Mouse (Mus musculus): ENCODE data around the gene Ear1.
"Not testable (repeated sequence)": the region's sequence is repeated elsewhere in the genome, so short reads cannot be mapped to it uniquely, and the experiment has no call there.

The Ear1 gene

DNA sequence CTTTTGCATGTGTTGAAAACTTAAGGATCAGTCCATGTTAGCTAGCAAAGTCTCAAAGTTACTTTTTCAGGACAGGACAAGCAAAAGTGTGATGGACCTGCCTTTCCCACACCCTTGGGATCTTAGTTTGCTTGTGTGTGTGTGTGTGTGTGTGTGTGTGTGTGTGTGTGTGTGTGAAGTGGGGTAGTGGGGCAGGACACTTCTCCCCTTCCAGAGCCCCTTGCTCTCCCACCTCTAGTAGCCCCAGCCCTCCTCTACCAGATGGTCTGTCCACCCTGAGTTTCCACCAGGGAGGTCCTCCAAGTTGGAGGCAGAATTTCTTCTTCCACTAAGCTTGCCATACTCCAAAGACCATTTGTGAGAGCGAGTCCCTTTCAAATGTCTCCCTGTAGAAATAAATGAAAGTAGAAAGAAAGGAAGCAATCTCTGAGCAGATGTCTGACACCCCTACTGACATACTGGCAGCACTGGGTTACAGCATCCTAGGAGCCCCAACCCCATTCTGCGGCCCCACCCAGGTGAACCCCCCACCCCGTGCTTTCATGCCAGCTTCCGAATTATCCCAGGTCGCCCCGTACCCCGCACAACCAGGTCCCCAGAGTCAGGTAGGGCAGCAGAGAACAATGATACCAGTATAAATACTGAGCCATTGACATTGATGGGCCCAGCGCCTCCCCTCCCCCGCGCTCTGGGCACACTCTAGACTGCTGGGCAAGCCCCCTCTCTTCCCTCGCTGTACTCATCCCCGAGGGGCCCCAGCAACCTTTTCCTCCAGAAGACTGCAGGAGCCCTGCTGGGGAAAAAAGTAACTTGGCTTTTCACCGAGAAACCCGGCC, 79.0 kb downstream of the Ear1 start:
- no peak for DNase-seq (ENCODE audit: low spot score)

DNA sequence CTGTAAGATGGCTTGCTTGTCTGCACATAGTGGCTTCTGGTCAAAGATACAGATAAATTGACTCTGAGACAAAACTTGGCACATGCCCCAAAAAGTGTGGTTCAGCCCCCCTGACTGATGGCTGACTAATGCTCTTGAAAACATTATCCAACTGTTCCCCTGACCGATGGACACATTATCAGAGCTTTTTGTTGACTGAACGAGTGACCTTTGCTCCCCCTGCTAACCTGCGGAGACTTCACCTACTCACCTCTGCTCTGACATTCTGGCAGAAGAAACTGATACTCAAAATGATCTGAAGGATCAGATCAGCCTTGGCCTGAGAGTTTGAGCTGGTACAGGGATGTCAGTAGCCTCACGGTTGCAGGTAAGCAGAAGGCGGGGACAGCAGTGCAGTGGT, 81.5 kb downstream of the Ear1 start:
- DNase-seq (ENCODE audit: low spot score) = not testable (repeated sequence)

DNA sequence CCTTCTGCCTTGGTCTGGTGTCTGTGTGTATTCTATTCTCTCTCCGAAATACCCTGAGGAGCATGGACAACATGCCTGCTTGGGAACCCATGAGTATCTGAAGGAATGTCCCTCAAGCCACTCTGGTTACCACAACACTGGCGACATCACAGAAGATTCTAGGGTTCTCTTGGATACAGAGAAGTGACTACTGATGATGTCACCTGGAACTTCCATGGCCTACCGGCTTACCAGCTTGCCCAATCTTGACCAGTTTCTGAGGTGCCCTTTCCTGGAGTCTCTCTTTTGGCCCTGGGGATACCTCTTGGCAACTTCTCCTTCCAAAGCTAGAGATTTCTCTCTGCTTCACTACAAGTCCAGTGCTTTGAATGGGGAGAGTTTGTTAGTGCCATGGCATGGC, 90.7 kb downstream of the Ear1 start, which contains the start of gene Gm8180:
Gene Gm8180 (minus strand): TSS at position 101 of the 400 bp plus-strand sequence.
- not testable (repeated sequence) for DNase-seq (ENCODE audit: low spot score)
